Mouse (Mus musculus) spleen, adult 2 months (tissue): ENCODE data around the gene Polk.

Experiments
- CTCF ChIP-seq: fragments of 200-500 bp; IDR thresholded peaks from 2 replicates; pipeline ENCODE4 v1.5.1; 2011; ENCODE audit warnings: mild to moderate bottlenecking, inconsistent platforms; ENCODE audit not compliant: insufficient read depth, insufficient read length, insufficient replicate concordance; ENCODE audit errors: extremely low read depth
- POLR2A ChIP-seq: fragments of 200-500 bp; IDR thresholded peaks from 2 replicates; pipeline ENCODE4 v1.6.1; 2011; ENCODE audit warnings: low read depth, low read length, inconsistent platforms

GRCm38 (mm10) chr13:96521294-96521693 lies 21.1 kb downstream of the Polk start:
- no peak for TF ChIP-seq CTCF
- TF ChIP-seq POLR2A: no peak
